Mouse (Mus musculus) thymus, adult 2 months (tissue): ENCODE measurements around the gene Atp6v1e2.

Source experiments
- CTCF ChIP-seq: fragments of 200-500 bp; IDR thresholded peaks from 2 replicates; pipeline ENCODE4 v1.5.1; 2012; ENCODE audit warnings: mild to moderate bottlenecking, control low read depth, low read length, moderate library complexity, borderline replicate concordance; ENCODE audit not compliant: control insufficient read depth, poor library complexity, insufficient read depth; ENCODE audit errors: extremely low read depth
- POLR2A ChIP-seq: fragments of 200-500 bp; IDR thresholded peaks from 2 replicates; pipeline ENCODE4 v1.6.1; 2012; ENCODE audit warnings: mild to moderate bottlenecking, low read length, control low read depth, moderate library complexity; ENCODE audit not compliant: control insufficient read depth, poor library complexity, insufficient read depth; ENCODE audit errors: extremely low read depth

DNA sequence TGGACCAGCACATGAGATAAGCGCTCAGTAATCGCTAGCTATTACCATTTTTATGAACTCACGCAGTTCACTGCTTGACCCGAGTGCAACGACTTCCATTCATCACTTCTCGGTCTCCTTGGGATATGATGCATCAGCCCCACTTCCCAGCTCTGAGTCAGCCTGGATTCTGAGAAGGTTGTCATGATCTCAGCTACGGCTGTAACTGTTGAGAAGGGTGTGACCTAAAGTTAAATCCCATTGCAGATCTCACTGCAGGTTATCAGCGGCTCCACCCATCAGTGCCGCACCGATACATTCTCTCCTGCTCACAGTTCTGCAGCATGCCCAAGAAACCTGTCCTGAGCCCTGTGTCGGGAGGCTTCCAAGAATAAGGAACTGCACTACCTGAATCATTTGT, 28.0 kb downstream of the Atp6v1e2 start:
- TF ChIP-seq POLR2A (no peak), CTCF (no peak)
